Mouse (Mus musculus): ENCODE results near the gene Slc22a12. TPM values are rescaled to one million over a fixed set of nuclear protein-coding genes. Genes with fewer than 3 reads are reported as not detected.

Gene Slc22a12
- polyA plus RNA-seq, 1 experiment from 2014 or later: not detected

DNA sequence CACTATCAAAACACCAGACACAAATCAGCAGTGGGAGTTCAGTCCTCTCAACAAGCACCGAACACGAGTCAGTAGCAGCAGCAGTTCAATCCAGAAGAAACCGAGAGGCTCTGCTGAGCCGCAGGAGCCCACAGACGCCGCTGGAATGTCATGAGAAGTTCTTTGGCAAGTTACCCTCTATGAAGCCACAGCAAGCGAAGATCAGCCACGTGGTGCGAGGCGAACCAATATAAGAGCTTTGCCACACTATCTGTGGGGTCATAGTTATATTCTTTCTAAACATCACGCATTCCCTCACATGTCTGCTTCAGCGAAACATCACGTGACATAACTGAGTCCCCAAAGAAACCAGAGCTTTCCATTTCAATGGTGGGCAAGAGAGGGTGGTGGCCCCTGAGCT lies 1.9 kb upstream of the Slc22a12 start:
- Histone ChIP-seq H3K27ac (ENCODE audit: low read length) (no peak overlapping the region), H3K27me3 (replicated peaks; ENCODE audit: control insufficient read depth, insufficient read depth, low read length) (no peaks in the 10 kb centered on the region), H3K4me2 (ENCODE audit: low read length) (no peak overlapping the region), H3K4me1 (replicated peaks; ENCODE audit: control insufficient read depth, insufficient read depth, low read length) (peaks cover 13% of the 10 kb centered on the region), H3K36me3 (ENCODE audit: control insufficient read depth, insufficient read depth) (no peaks in the 10 kb centered on the region), H3K9me3 (ENCODE audit: control insufficient read depth, low read length) (no peaks in the 10 kb centered on the region), H3K9ac (replicated peaks; ENCODE audit: low read depth, low read length) (no peak overlapping the region), H3K4me3 (replicated peaks; ENCODE audit: low read length) (no peak overlapping the region)
- 87% methylated on average over 13 of the region's 13 CpGs for whole genome bisulfite sequencing
- no peak for ATAC-seq

DNA sequence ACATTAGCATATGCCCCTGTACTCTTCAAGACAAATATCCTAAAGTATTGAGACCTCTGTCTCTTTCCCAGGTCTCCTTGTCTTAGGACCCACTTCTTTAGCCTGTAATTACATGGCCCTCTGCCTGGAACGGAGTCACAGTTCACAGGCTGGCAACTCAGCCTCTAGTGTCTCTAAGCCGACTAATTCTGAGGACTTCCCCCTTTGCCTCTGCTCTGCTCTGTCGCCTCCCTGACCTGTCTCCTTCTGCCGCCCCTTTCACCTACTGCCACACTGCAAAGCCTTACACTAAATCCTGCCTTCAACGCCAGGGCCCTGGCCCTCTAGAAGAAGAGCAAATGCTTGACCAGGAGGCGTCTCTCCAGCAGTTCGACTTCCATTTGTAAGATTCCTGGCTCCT lies 686 bp upstream of the Slc22a12 start:
- ATAC-seq: no peak
- no peak overlapping the region for H3K4me2 ChIP-seq (ENCODE audit: low read length)
- H3K9me3 ChIP-seq (ENCODE audit: control insufficient read depth, low read length): no peaks in the 10 kb centered on the region
- H3K4me1 ChIP-seq (replicated peaks; ENCODE audit: control insufficient read depth, insufficient read depth, low read length): peaks cover 3% of the 10 kb centered on the region
- H3K4me3 ChIP-seq (replicated peaks; ENCODE audit: low read length): no peak overlapping the region
- WGBS: 28% methylated on average over 7 of the region's 7 CpGs
- no peaks in the 10 kb centered on the region for H3K27me3 ChIP-seq (replicated peaks; ENCODE audit: control insufficient read depth, insufficient read depth, low read length)
- no peak overlapping the region for H3K27ac ChIP-seq (ENCODE audit: low read length)
- no peak overlapping the region for H3K9ac ChIP-seq (replicated peaks; ENCODE audit: low read depth, low read length)
- no peaks in the 10 kb centered on the region for H3K36me3 ChIP-seq (ENCODE audit: control insufficient read depth, insufficient read depth)

- Histone ChIP-seq H3K4me2 (ENCODE audit: low read length) (no peak overlapping the region), H3K36me3 (ENCODE audit: control insufficient read depth, insufficient read depth) (no peaks in the 10 kb centered on the region), H3K9me3 (ENCODE audit: control insufficient read depth, low read length) (no peaks in the 10 kb centered on the region), H3K27ac (ENCODE audit: low read length) (no peak overlapping the region), H3K9ac (replicated peaks; ENCODE audit: low read depth, low read length) (no peak overlapping the region), H3K4me1 (replicated peaks; ENCODE audit: control insufficient read depth, insufficient read depth, low read length) (no peaks in the 10 kb centered on the region; the same call in 1 of the 2 replicates), H3K4me3 (replicated peaks; ENCODE audit: low read length) (no peak overlapping the region), H3K27me3 (replicated peaks; ENCODE audit: control insufficient read depth, insufficient read depth, low read length) (no peaks in the 10 kb centered on the region)
- 93% methylated on average over 6 of the region's 6 CpGs for WGBS
- no peak for ATAC-seq
Measured at GRCm38 (mm10) chr19:6543035-6543383, 177 bp upstream of the Slc22a12 start.

DNA sequence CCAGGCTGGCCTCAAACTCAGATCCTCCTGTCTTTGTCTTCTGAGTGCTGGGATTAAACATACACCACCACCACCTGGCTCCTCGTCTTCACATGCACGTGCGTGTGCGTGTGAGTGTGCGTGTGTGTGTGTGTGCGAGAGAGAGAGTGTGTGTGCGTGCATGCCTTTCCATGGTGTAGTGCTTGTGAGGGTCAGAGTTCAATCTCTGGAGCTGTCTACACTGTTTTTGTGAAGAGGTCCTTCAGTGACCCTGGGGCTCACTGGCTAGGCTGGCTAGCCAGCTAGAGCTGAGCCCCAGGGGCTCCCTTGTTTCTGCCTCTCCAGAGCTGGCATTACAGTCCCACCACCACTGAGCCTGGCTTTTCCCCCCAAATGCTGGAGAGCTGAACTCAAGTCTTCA lies 1.3 kb downstream of the Slc22a12 start:
- no peak overlapping the region for H3K9ac ChIP-seq (replicated peaks; ENCODE audit: low read depth, low read length)
- H3K36me3 ChIP-seq (ENCODE audit: control insufficient read depth, insufficient read depth): no peaks in the 10 kb centered on the region
- no peaks in the 10 kb centered on the region for H3K4me1 ChIP-seq (replicated peaks; ENCODE audit: control insufficient read depth, insufficient read depth, low read length)
- H3K4me3 ChIP-seq (replicated peaks; ENCODE audit: low read length): no peak overlapping the region
- H3K9me3 ChIP-seq (ENCODE audit: control insufficient read depth, low read length): no peaks in the 10 kb centered on the region
- no peak overlapping the region for H3K27ac ChIP-seq (ENCODE audit: low read length)
- no peaks in the 10 kb centered on the region for H3K27me3 ChIP-seq (replicated peaks; ENCODE audit: control insufficient read depth, insufficient read depth, low read length)
- H3K4me2 ChIP-seq (ENCODE audit: low read length): no peak overlapping the region
- WGBS: 94% methylated on average over 7 of the region's 7 CpGs
- no peak for ATAC-seq

DNA sequence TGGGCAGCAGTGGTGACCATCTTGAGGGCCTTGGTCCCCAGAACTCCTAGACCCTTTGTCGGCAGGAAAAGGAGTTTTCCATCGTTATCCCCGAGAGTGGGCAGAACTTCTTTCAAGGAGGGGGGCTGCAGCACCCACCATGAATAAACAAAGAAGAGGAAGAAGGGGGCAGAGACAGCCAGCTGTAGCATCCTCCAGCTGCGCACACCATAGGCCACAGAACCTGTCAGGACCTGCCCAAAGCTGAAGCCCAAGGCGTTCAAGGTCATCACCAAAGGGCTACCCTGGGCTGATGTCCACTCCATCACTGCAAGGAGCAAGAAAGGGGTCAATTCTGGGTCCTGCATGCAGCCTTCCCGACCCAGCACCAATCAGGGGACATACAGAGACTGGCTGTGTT lies 2.6 kb downstream of the Slc22a12 start:
- no peaks in the 10 kb centered on the region for H3K27me3 ChIP-seq (replicated peaks; ENCODE audit: control insufficient read depth, insufficient read depth, low read length)
- H3K36me3 ChIP-seq (ENCODE audit: control insufficient read depth, insufficient read depth): no peaks in the 10 kb centered on the region
- no peak overlapping the region for H3K27ac ChIP-seq (ENCODE audit: low read length)
- no peak overlapping the region for H3K4me3 ChIP-seq (replicated peaks; ENCODE audit: low read length)
- no peak for ATAC-seq
- H3K4me1 ChIP-seq (replicated peaks; ENCODE audit: control insufficient read depth, insufficient read depth, low read length): no peaks in the 10 kb centered on the region
- WGBS: 71% methylated on average over 6 of the region's 6 CpGs
- no peak overlapping the region for H3K4me2 ChIP-seq (ENCODE audit: low read length)
- H3K9ac ChIP-seq (replicated peaks; ENCODE audit: low read depth, low read length): no peak overlapping the region
- no peaks in the 10 kb centered on the region for H3K9me3 ChIP-seq (ENCODE audit: control insufficient read depth, low read length)

DNA sequence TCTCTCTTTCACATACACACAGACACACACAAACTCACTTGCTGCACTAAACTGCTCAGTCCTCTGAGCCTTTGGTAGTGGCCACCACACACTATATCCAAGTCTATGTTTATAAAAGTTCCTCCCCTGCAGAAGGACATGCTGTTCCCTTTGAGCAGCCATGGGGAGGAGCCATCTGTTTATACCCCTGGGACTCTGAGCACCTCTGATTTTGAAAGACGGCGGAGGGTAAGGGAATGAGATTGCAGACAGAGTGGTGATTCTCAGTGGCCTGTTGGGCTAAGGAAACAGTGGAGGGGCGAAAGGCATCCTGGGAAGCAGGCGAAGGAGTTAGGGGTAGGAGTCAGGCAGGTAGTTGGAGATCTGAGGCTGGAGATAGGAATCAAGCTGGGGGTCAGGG lies 3.2 kb downstream of the Slc22a12 start:
- no peaks in the 10 kb centered on the region for H3K9me3 ChIP-seq (ENCODE audit: control insufficient read depth, low read length)
- H3K27me3 ChIP-seq (replicated peaks; ENCODE audit: control insufficient read depth, insufficient read depth, low read length): no peaks in the 10 kb centered on the region
- 81% methylated on average over 4 of the region's 4 CpGs for WGBS
- H3K9ac ChIP-seq (replicated peaks; ENCODE audit: low read depth, low read length): no peak overlapping the region
- H3K27ac ChIP-seq (ENCODE audit: low read length): no peak overlapping the region
- H3K36me3 ChIP-seq (ENCODE audit: control insufficient read depth, insufficient read depth): no peaks in the 10 kb centered on the region
- no peaks in the 10 kb centered on the region for H3K4me1 ChIP-seq (replicated peaks; ENCODE audit: control insufficient read depth, insufficient read depth, low read length)
- H3K4me2 ChIP-seq (ENCODE audit: low read length): no peak overlapping the region
- no peak overlapping the region for H3K4me3 ChIP-seq (replicated peaks; ENCODE audit: low read length)
- ATAC-seq: no peak

- H3K27ac ChIP-seq (ENCODE audit: low read length): no peak overlapping the region
- no peak overlapping the region for H3K4me3 ChIP-seq (replicated peaks; ENCODE audit: low read length)
- H3K9me3 ChIP-seq (ENCODE audit: control insufficient read depth, low read length): no peaks in the 10 kb centered on the region
- 91% methylated on average over 6 of the region's 6 CpGs for WGBS
- peaks cover 6% of the 10 kb centered on the region for H3K4me1 ChIP-seq (replicated peaks; ENCODE audit: control insufficient read depth, insufficient read depth, low read length)
- no peak overlapping the region for H3K4me2 ChIP-seq (ENCODE audit: low read length)
- no peaks in the 10 kb centered on the region for H3K36me3 ChIP-seq (ENCODE audit: control insufficient read depth, insufficient read depth)
- no peak for ATAC-seq
- H3K27me3 ChIP-seq (replicated peaks; ENCODE audit: control insufficient read depth, insufficient read depth, low read length): no peaks in the 10 kb centered on the region
- H3K9ac ChIP-seq (replicated peaks; ENCODE audit: low read depth, low read length): no peak overlapping the region
Measured at GRCm38 (mm10) chr19:6538546-6538945, 4.3 kb downstream of the Slc22a12 start.

DNA sequence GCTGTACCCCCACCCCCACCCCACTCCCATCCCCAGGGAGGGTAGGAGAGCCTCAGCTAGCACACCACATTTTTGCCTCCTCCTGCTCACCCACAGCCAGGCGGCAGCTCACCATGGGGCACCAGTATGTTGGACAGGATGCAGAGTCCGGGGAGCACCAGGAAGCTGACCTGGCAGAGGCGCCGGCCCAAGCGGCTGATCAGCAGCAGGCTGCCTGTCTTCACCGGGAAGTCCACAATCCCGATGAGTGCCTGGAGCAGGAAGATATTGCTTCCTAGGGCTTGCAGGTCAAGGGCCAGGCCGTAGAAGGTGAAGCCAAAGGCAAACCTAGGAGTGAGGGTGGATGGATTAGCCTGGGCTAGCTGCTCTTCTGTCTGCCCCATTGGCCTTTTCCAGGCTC lies 5.3 kb downstream of the Slc22a12 start:
- Histone ChIP-seq H3K4me1 (replicated peaks; ENCODE audit: control insufficient read depth, insufficient read depth, low read length) (peaks cover 16% of the 10 kb centered on the region), H3K27ac (ENCODE audit: low read length) (no peak overlapping the region), H3K36me3 (ENCODE audit: control insufficient read depth, insufficient read depth) (no peaks in the 10 kb centered on the region), H3K4me3 (replicated peaks; ENCODE audit: low read length) (no peak overlapping the region), H3K9me3 (ENCODE audit: control insufficient read depth, low read length) (no peaks in the 10 kb centered on the region), H3K27me3 (replicated peaks; ENCODE audit: control insufficient read depth, insufficient read depth, low read length) (no peaks in the 10 kb centered on the region), H3K4me2 (ENCODE audit: low read length) (no peak overlapping the region), H3K9ac (replicated peaks; ENCODE audit: low read depth, low read length) (no peak overlapping the region)
- no peak for ATAC-seq
- 81% methylated on average over 8 of the region's 8 CpGs for WGBS

DNA sequence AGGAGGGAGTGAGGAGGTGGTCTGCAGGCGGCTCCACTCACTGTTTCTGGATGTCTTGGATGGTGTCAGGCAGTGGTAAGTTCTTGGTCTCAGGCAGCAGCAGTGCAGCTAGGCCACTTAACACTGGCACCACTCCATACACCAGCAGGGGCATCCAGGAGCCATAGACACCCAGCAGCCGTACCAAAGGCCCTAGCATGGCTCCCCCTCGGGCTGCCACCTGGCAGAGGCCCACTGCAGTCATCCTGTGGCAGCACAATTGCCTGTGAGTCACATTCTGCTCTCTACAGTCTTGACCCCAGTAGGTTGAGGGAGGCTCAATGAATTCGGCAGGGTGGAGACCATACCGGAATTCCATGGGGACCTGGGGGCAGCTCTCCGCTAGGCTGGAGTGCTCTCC lies 6.1 kb downstream of the Slc22a12 start:
- Histone ChIP-seq H3K27me3 (replicated peaks; ENCODE audit: control insufficient read depth, insufficient read depth, low read length) (no peaks in the 10 kb centered on the region), H3K9ac (replicated peaks; ENCODE audit: low read depth, low read length) (no peak overlapping the region), H3K36me3 (ENCODE audit: control insufficient read depth, insufficient read depth) (no peaks in the 10 kb centered on the region), H3K4me2 (ENCODE audit: low read length) (no peak overlapping the region), H3K27ac (ENCODE audit: low read length) (no peak overlapping the region), H3K4me1 (replicated peaks; ENCODE audit: control insufficient read depth, insufficient read depth, low read length) (peaks cover 25% of the 10 kb centered on the region), H3K4me3 (replicated peaks; ENCODE audit: low read length) (no peak overlapping the region), H3K9me3 (ENCODE audit: control insufficient read depth, low read length) (no peaks in the 10 kb centered on the region)
- 74% methylated on average over 6 of the region's 6 CpGs for WGBS
- ATAC-seq: no peak

- peaks cover 30% of the 10 kb centered on the region for H3K4me1 ChIP-seq (replicated peaks; ENCODE audit: control insufficient read depth, insufficient read depth, low read length)
- H3K4me2 ChIP-seq (ENCODE audit: low read length): no peak overlapping the region
- no peak overlapping the region for H3K4me3 ChIP-seq (replicated peaks; ENCODE audit: low read length)
- whole genome bisulfite sequencing: 74% methylated on average over 3 of the region's 3 CpGs
- H3K36me3 ChIP-seq (ENCODE audit: control insufficient read depth, insufficient read depth): no peaks in the 10 kb centered on the region
- no peak overlapping the region for H3K9ac ChIP-seq (replicated peaks; ENCODE audit: low read depth, low read length)
- ATAC-seq: no peak
- no peak overlapping the region for H3K27ac ChIP-seq (ENCODE audit: low read length)
- H3K9me3 ChIP-seq (ENCODE audit: control insufficient read depth, low read length): no peaks in the 10 kb centered on the region
- no peaks in the 10 kb centered on the region for H3K27me3 ChIP-seq (replicated peaks; ENCODE audit: control insufficient read depth, insufficient read depth, low read length)
Measured at GRCm38 (mm10) chr19:6536201-6536600, 6.6 kb downstream of the Slc22a12 start.

Measured in forebrain, embryonic 16.5 days (tissue).